In the genomic region with DNA sequence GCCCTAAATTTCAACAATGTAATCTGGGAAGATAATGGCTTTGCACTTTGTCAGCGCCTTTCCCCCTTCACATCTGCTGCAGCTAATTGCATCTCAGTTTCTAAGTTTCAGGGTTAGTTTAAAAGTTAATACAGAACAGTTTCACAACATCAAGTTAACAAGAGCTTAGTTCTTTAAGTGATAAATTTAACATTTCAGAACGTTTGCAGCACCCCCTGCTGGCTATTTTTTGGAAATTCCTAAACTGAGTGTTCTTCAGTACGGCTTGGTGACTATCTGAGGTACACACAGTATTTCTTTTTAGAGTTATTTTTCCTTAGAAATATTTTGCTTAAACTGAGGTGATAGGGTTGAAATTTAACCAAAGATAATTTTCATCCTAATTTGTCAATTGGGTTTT, we compare ENCODE assay signal across 9 mouse cellular contexts.
DNase-seq lines count a peak whose midpoint lies in the region; ATAC-seq and TF ChIP-seq lines count a peak whose summit lies in the region.
"Had no signal": no experiment of that assay in that cellular context is flagged by ENCODE, and none has a peak within 500 bp of the region (broad histone marks: within the 10 kb centered on the region; RNA-seq: fewer than 3 reads in every experiment).

No protein-coding gene starts in this region.

- POLR2A ChIA-PET in Patski (lab: Charles Lee): interaction anchor here (1.0 kb wide), 1 partner anchor 33 kb away, joined by 3 read pairs; no protein-coding TSS in a partner anchor

- H3K36me3 ChIP-seq in intestine, postnatal 0 days (ENCODE audit: control insufficient read depth, insufficient read depth): no peaks in the 10 kb centered on the region
- H3K36me3 ChIP-seq in intestine, embryonic 15.5 days: no peaks in the 10 kb centered on the region
- peaks cover 23% of the 10 kb centered on the region for H3K36me3 ChIP-seq in hindbrain, embryonic 10.5 days

- H3K4me2 ChIP-seq in intestine, postnatal 0 days (replicated peaks; ENCODE audit: low read depth): no peak overlapping the region
- no peak overlapping the region for H3K4me2 ChIP-seq in intestine, embryonic 15.5 days (replicated peaks)
- H3K4me2 ChIP-seq: limb, embryonic 13.5 days had no signal

- CTCF ChIA-PET in Patski (lab: Charles Lee): interaction anchor here (0.8 to 1.9 kb wide), 7 partner anchors 11 to 176 kb away, joined by 3 to 5 read pairs (median 3); no protein-coding TSS in a partner anchor

- H3K27ac ChIP-seq in intestine, postnatal 0 days (ENCODE audit: low read depth, low read length): no peak overlapping the region
- H3K27ac ChIP-seq in intestine, embryonic 15.5 days: no peak overlapping the region
- no peak overlapping the region for H3K27ac ChIP-seq in hindbrain, embryonic 10.5 days
- H3K27ac ChIP-seq: limb, embryonic 13.5 days had no signal

- in situ Hi-C loops in Patski (cut with MboI; ENCODE audit: low pct_unique_long_range_greater_than_20kb): no loop called here

- TF ChIP-seq CTCF in intestine, postnatal 0 days (IDR thresholded peaks at IDR 0.05; ENCODE audit: low read depth): peak; percentile 69
- peak; percentile 59 for TF ChIP-seq CTCF in Patski (IDR thresholded peaks at IDR 0.05)

- ATAC-seq in intestine, postnatal 0 days: no peak
- no peak for ATAC-seq in intestine, embryonic 15.5 days
- ATAC-seq in Patski: no peak
- peak; percentile 73 for ATAC-seq in common myeloid progenitor, adult 5-6 weeks (replicated peaks; ENCODE audit: low read depth, poor library complexity, severe bottlenecking)

- no peaks in the 10 kb centered on the region for H3K9me3 ChIP-seq in intestine, postnatal 0 days (ENCODE audit: control insufficient read depth)
- no peaks in the 10 kb centered on the region for H3K9me3 ChIP-seq in intestine, embryonic 15.5 days
- H3K9me3 ChIP-seq in hindbrain, embryonic 10.5 days: no peaks in the 10 kb centered on the region
- H3K9me3 ChIP-seq: limb, embryonic 13.5 days had no signal

- H3K9ac ChIP-seq in intestine, postnatal 0 days (ENCODE audit: low read depth, low read length): no peak overlapping the region
- H3K9ac ChIP-seq in intestine, embryonic 15.5 days: no peak overlapping the region
- H3K9ac ChIP-seq: limb, embryonic 13.5 days had no signal

- WGBS in intestine, postnatal 0 days: 32% methylated on average over 3 of the region's 3 CpGs
- 32% methylated on average over 3 of the region's 3 CpGs for WGBS in intestine, embryonic 15.5 days
- WGBS in hindbrain, embryonic 10.5 days: 43% methylated on average over 3 of the region's 3 CpGs

- DNase-seq in B cell, adult 2 months: peak; percentile 72 to 77
- peak; percentile 12 for DNase-seq in Patski (ENCODE audit: low read depth, low spot score)
- DNase-seq in layer of hippocampus, adult 9-10 months (ENCODE audit: low spot score): peak; percentile 53
- peak; percentile 14 for DNase-seq in retina, postnatal 7 days (ENCODE audit: low read depth, low spot score)
- no peak for DNase-seq in hindbrain, embryonic 10.5 days (ENCODE audit: low spot score)

- H3K4me3 ChIP-seq in intestine, postnatal 0 days (ENCODE audit: low read depth, low read length): no peak overlapping the region
- H3K4me3 ChIP-seq in intestine, embryonic 15.5 days (replicated peaks): no peak overlapping the region
- no peak overlapping the region for H3K4me3 ChIP-seq in hindbrain, embryonic 10.5 days
- H3K4me3 ChIP-seq: limb, embryonic 13.5 days had no signal

- no peaks in the 10 kb centered on the region for H3K27me3 ChIP-seq in intestine, postnatal 0 days (replicated peaks; ENCODE audit: control insufficient read depth, insufficient read depth, low read length)
- no peaks in the 10 kb centered on the region for H3K27me3 ChIP-seq in intestine, embryonic 15.5 days (replicated peaks)
- no peaks in the 10 kb centered on the region for H3K27me3 ChIP-seq in Patski
- H3K27me3 ChIP-seq in hindbrain, embryonic 10.5 days (ENCODE audit: insufficient read depth, poor library complexity, severe bottlenecking): no peaks in the 10 kb centered on the region
- H3K27me3 ChIP-seq: limb, embryonic 13.5 days had no signal

- no peaks in the 10 kb centered on the region for H3K4me1 ChIP-seq in intestine, postnatal 0 days (replicated peaks; ENCODE audit: control insufficient read depth, insufficient read depth, low read length)
- no peaks in the 10 kb centered on the region for H3K4me1 ChIP-seq in intestine, embryonic 15.5 days (replicated peaks)
- H3K4me1 ChIP-seq in hindbrain, embryonic 10.5 days (replicated peaks): no peaks in the 10 kb centered on the region; the same call in 1 of the 2 replicates
- H3K4me1 ChIP-seq: limb, embryonic 13.5 days had no signal
